Mouse (Mus musculus): ENCODE measurements around the gene Pcid2.

DNA sequence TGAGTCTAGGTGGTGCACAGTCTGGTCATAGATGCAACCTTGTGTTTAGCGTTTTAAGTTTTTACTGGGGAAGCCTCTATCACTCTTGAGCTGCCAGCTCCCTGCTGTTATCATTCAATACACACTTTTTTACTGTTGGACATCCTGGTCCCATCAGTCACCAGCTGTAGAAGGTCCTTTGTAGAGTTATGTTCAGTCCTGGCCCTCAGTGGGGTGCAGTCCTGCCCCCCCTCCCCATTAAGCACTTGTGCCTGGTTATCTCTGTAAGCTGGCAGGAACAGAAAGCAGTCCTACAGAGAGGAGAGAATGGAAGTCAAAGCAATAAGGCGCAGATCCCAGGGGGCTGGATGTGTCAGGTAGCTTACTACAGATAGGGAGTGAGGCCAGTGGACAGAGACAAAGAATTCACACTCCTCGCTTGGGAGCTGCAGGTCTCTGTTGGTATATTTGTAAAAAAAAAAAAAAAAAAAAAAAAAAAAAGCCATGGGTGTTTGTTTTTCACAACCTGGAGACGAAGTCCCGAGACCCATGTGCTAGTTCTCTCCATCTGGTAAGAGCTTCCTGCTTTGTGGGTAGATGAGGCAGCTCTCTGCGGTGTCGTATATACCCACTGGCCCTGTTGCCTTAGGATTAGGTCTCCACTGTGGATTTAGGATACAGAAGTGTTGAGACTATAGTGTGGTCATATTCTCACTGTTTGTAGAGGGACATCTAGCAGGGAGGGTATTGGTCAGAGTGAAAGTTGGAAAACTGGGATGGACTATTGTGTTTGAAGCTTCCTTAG lies 15.8 kb upstream of the Pcid2 start:
- TF ChIP-seq CTCF (IDR thresholded peaks at IDR 0.05; ENCODE audit: low read depth, low read length) (no peak), EP300 (IDR thresholded peaks at IDR 0.05; ENCODE audit: insufficient read depth, low read depth, low read length) (no peak)

All from ES-Bruce4 (cell line).